Mouse (Mus musculus) forelimb bud, embryonic 11.5 days (tissue): ENCODE measurements at regions not wholly inside any gene's neighbourhood (a gene's known extent, or its start where the extent isn't known, plus 50 kb on each side); places are given as distances from the start of the nearest gene placed in this dataset.

Experiments used
- DNase-seq: peaks from one replicate; pipeline ENCODE4 v3.0.0-alpha.2; 2012; ENCODE audit warnings: low read depth, low spot score

DNA sequence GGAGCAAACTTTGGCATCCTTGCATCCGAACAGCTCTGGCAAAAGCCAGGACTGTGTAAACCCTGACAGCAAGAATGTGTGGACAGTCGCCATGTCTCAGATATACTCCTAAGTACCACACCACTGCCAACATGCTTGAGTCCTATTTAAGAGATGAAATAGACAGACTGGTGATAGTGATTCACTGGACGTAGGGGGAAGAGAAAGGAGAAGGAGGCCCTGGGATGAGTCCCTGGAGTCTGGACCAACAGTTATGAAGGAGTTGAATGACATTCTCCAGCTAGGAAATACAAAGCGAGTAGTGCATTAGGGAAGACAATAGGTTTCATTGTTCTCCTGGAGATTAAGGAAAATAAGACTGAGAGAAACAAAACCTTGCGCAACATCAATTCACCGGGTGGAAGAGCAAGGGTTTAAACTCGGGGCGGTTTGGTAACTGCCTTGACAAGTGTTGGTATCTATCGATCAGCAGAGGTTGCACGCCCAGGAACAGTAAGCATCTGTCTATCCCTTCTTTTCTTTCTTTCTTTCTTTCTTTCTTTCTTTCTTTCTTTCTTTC lies 54.3 kb upstream of the Nrbf2 start:
- DNase-seq, result no peak

- DNase-seq, result no peak
These were observed 59.6 kb upstream of the Nrbf2 start for GRCm38 (mm10) chr10:67344722-67345121.

- no peak for DNase-seq
These were observed 65.9 kb upstream of the Nrbf2 start for GRCm38 (mm10) chr10:67350956-67351355.

DNA sequence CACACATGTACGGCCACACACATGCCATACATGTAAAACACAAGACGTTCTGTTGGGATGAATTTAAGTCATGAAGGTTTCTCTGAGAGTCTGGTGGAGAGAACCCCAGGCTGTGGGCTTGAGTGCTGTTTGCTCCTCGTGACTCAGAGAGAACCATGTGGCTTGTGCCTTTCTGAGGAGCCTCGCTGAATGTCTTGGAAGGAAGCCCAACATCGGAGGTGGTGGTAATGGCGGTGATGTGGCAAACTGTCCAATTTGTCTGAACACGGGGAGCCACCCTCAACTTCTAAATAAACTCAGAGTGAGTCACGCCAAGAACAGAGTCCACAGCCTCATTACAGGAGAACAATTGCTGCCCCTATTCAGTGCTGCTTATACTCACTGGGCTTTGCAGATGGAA lies 75.7 kb upstream of the Nrbf2 start:
- DNase-seq, result no peak

DNA sequence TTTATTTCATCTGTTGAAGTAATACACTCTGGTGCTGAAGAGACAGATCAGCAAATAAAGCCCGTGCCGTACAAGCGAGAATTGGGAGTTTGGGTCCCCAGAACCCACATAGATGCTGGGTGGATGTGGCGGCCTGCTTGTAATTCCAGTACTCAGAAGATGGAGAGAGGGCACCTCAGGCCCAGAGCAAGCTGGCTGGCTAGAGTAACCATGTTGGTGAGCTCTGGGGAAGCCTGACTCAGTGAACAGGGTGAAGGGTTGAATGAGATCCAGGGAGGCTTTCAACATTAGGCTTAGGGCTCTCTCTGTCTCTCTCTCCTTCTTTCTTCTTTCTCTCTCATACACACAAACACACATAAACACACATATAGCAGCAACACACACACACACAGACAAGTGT lies 76.2 kb upstream of the Nrbf2 start:
- DNase-seq, result no peak

DNA sequence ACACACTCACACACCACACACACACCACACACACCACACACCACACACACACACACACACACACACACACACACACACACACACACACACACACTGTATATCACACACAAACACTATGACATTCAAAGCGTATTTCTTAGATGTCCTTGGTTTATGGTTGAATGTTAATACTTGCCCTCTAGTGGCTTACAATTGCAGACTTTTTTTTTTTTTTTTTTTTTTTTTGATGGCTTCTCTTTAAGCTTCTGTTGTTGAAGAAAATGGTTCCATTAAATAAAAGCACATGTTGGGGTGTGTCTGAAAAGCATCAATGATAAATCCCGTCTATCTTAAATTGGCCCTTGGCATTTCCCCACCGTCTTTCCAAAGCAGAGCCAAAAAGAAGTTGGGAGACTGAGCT lies 79.5 kb upstream of the Nrbf2 start:
- no peak for DNase-seq

- DNase-seq, result no peak
These were observed 80.1 kb upstream of the Nrbf2 start for GRCm38 (mm10) chr10:67365158-67365557.

- DNase-seq, result no peak
These were observed 87.6 kb upstream of the Nrbf2 start for GRCm38 (mm10) chr10:67372569-67373161.

- no peak for DNase-seq
These were observed 91.5 kb upstream of the Nrbf2 start for GRCm38 (mm10) chr10:67376638-67377037.

DNA sequence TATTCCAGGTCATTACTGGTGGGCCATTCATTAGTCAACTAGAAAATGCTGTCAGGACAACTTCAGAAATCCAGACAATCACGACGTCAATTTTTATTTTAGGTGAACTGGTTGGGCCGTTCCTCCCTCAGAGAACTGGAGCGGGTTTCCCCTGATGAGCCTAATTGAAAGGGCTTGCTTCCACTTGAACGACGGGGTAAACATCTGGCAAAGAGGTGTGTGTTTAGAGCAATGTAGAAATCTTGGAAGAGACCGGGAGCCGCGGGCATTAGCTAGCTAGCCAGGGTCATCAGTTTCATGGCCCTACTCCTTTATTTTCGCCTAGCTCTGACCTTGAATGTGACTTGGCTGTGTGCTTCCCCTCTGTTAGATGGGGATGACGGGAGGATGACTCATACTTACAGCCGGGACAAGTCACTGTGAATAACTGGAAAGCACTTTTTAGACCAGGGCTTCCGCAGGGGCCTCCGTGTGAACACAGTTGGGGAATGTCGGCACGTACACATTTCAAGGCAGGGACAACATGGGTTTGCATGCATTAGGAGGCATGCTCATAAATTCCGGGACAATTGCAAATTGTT lies 92.6 kb upstream of the Nrbf2 start:
- DNase-seq, result no peak

- no peak for DNase-seq
These were observed 95.1 kb upstream of the Nrbf2 start for GRCm38 (mm10) chr10:67380174-67380573.

GRCm38 (mm10) chr10:67383352-67383751 lies 98.2 kb upstream of the Nrbf2 start:
- DNase-seq, result no peak

- no peak for DNase-seq
These were observed 98.9 kb upstream of the Nrbf2 start for GRCm38 (mm10) chr10:67383802-67384567.

- DNase-seq, result no peak
These were observed 99.5 kb upstream of the Nrbf2 start for GRCm38 (mm10) chr10:67384568-67384958.

DNA sequence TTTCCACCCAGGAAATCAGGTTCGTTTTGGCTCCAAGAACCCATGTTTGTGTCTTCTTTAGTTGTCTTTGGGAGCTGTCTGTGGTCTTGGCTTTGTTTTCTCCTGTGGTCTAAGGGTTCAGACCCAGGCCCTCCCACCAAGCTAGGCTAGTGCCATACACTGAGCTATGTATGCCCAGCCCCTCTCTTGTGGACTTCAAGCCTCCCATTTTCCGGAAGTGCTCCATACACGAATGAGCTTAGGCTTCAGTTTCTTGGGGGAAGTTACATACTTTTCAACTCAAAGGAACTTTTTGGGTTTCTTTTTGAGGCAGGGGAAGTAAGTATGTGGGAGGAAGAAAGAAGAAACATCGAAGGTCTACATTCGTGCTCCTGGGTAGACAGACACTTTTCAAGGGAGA lies 100.9 kb upstream of the Nrbf2 start:
- no peak for DNase-seq

GRCm38 (mm10) chr10:67388755-67389154 lies 103.7 kb upstream of the Nrbf2 start:
- no peak for DNase-seq

DNA sequence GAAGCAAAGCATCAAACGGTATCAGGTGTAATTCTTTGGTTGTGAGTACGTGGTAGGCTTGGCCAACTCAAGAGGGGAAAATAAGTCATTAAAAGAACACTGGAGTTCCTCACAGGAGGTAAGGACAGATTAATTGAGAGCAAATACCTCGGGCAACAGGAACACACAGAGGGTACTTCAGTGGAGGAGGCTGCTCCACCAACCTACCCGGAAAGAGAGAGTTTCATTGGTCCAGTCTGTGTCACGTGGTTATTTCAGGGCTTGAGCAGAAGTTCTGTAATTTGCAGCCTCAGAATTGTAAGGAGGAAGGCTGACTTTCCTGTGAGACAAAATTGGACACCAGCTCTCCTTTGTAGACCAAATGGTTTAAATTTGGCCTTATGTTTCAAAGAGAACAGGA lies 115.3 kb upstream of the Nrbf2 start:
- no peak for DNase-seq

- DNase-seq, result no peak
These were observed 116.3 kb upstream of the Nrbf2 start for GRCm38 (mm10) chr10:67401409-67401808.

- no peak for DNase-seq
These were observed 117.7 kb upstream of the Egr2 start for GRCm38 (mm10) chr10:67417529-67417928.

GRCm38 (mm10) chr10:67420761-67421160 lies 114.5 kb upstream of the Egr2 start:
- no peak for DNase-seq

DNA sequence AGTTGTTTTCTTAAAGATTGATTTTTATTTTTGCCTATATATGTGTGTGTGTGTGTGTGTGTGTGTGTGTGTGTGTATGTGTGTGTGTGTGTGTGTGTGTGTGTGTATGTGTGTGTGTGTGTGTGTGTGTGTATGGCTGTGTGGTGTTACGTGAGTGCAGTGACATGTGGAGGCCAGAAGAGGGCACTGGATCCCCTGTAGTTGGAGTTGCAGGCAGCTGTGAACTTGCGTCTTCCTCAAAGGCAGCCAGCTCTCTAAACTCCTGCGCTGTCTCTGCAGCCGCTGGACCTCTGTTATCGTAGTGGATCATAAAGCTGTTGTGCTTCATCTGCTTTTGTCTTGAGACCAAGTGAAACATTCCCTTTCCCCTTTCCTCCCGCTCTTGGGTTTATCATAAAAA lies 109.9 kb upstream of the Egr2 start:
- no peak for DNase-seq

DNA sequence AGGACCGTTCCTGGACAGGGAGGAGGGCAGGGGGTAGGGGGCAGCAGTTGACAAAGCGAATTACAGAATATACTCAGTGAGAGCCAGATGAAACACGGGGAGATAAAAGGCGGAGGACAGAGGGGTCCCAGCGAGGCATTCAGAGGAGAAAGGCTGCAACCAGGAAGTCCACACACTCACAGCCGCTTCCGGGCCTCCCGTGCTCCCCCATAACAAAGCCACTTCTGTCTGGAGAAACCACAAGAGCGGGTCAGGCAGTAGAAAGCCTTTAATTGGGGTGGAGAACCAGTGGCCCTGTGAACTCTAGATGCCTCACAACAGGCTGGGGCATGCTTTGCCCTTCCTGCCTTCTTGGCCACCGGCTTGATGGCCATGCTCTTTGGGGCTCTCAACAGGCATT lies 108.1 kb upstream of the Egr2 start:
- DNase-seq, result no peak

DNA sequence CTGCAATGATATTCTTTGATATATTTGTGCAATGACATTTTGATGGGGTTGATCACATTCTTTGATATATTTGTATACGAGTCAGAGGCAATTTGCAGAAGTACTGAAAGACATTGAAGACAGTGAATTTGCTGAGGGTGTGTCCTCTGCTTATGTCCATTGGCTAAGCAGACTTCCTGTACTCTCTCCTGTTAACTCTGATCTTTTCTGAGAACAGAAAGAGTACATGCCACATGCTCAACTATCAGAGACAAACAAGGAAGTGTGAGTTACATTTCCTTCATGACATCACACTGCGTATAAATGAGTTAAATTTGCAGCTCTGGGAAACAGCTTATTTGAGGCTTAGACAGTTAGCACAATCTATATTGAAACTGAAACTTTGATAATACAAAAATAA lies 104.5 kb upstream of the Egr2 start:
- DNase-seq, result no peak
